In the genomic region with DNA sequence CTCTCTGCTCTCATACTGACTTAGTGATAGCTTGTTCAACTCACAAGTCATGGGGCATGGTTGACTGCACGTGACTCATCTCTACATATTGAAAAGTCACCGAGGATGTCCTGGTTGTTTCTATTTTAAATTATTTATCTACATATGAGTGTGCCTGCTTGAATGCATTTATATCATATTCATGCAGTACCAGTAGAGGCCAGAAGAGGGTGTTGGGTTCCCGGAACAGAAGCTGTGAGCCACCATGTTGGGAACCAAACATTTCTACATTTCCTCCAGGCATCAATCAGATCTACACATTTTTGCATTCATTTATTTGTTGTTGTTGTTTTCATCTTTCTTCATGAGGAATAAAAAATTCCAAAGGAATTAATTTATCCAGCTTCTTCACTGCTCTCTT, we compare ENCODE assay signal across 15 mouse cellular contexts.
DNase-seq lines count a peak whose midpoint lies in the region; ATAC-seq and TF ChIP-seq lines count a peak whose summit lies in the region.
"Had no signal": no experiment of that assay in that cellular context is flagged by ENCODE, and none has a peak within 500 bp of the region (broad histone marks: within the 10 kb centered on the region; RNA-seq: fewer than 3 reads in every experiment).

No protein-coding gene starts in this region.

- no peak overlapping the region for H3K9ac ChIP-seq in MEL (ENCODE audit: control insufficient read depth, low read depth, low read length, poor library complexity, severe bottlenecking)
- H3K9ac ChIP-seq: heart, embryonic 12.5 days; lung, embryonic 15.5 days had no signal

- no peak for TF ChIP-seq EP300 in MEL (IDR thresholded peaks at IDR 0.05; ENCODE audit: low read depth in 1 of 2, low read length in 2 of 2)

- TF ChIP-seq CTCF in left cerebral cortex, adult 2 months (IDR thresholded peaks at IDR 0.05), result peak; percentile 45
- peak in 2 of 3 experiments; percentile 5 to 24; a peak in 2 of 6 replicates for TF ChIP-seq CTCF in MEL (IDR thresholded peaks at IDR 0.05 in 2 of 3, conservative IDR thresholded peaks at IDR 0.05 in 1 of 3; ENCODE audit: control insufficient read depth in 1 of 3, insufficient read depth in 1 of 3, low read depth in 2 of 3, low read length in 3 of 3, poor library complexity in 1 of 3, severe bottlenecking in 1 of 3)

- TF ChIP-seq POLR2A in MEL (IDR thresholded peaks at IDR 0.05; ENCODE audit: control insufficient read depth in 1 of 2, insufficient read depth in 1 of 2, low read depth in 1 of 2, low read length in 2 of 2, poor library complexity in 1 of 2), result no peak

- no peaks in the 10 kb centered on the region for H3K9me3 ChIP-seq in MEL (replicated peaks; ENCODE audit: insufficient read depth, low read length)
- H3K9me3 ChIP-seq: heart, embryonic 12.5 days; hindbrain, embryonic 10.5 days; limb, embryonic 10.5 days; lung, embryonic 15.5 days had no signal

- TF ChIP-seq RAD21 in MEL (IDR thresholded peaks at IDR 0.05; ENCODE audit: low read depth, low read length), result no peak

- ATAC-seq in CD4-positive, CD25-positive, alpha-beta regulatory T cell, adult 4 months, result no peak

- no peaks in the 10 kb centered on the region for H3K36me3 ChIP-seq in MEL (ENCODE audit: control insufficient read depth in 1 of 2, insufficient read depth in 2 of 2, low read length in 2 of 2)
- H3K36me3 ChIP-seq: heart, embryonic 12.5 days; hindbrain, embryonic 10.5 days; limb, embryonic 10.5 days; lung, embryonic 15.5 days had no signal

- no peak overlapping the region for H3K4me3 ChIP-seq in left cerebral cortex, adult 2 months
- no peak overlapping the region for H3K4me3 ChIP-seq in MEL (ENCODE audit: control insufficient read depth in 1 of 2, insufficient read depth in 1 of 2, low read depth in 2 of 2, low read length in 2 of 2)
- H3K4me3 ChIP-seq: heart, embryonic 12.5 days; hindbrain, embryonic 10.5 days; limb, embryonic 10.5 days; lung, embryonic 15.5 days had no signal

- no peak overlapping the region for H3K27ac ChIP-seq in left cerebral cortex, adult 2 months
- no peak overlapping the region for H3K27ac ChIP-seq in MEL (ENCODE audit: control insufficient read depth, low read depth, low read length)
- H3K27ac ChIP-seq: hindbrain, embryonic 10.5 days had no signal

- H3K27me3 ChIP-seq in MEL (ENCODE audit: control insufficient read depth in 1 of 2, insufficient read depth in 2 of 2, low read length in 2 of 2), result no peaks in the 10 kb centered on the region
- H3K27me3 ChIP-seq: heart, embryonic 12.5 days; lung, embryonic 15.5 days had no signal

- intact Hi-C loops in left cerebral cortex, adult 2 months (cut with DNase I), result loop anchor here (5.0 kb wide), 1 partner anchor 302 kb away; no protein-coding TSS in a partner anchor
- intact Hi-C loops in left cerebral cortex, postnatal 25 days (cut with DNase I), result loop anchor here (5.0 kb wide), 1 partner anchor 327 kb away; no protein-coding TSS in a partner anchor

- peak; percentile 51 for DNase-seq in CD4-positive, CD25-positive, alpha-beta regulatory T cell, adult 2 months (ENCODE audit: low read depth, low spot score)
- DNase-seq in left cerebral cortex, adult 2 months (ENCODE audit: extremely low spot score in 1 of 2, low spot score in 2 of 2), result no peak
- no peak for DNase-seq in left cerebral cortex, postnatal 25 days (ENCODE audit: low spot score in 2 of 2)
- DNase-seq in MEL (ENCODE audit: low read depth, low spot score), result peak; percentile 3
- peak; percentile 53 for DNase-seq in naive thymus-derived CD4-positive, alpha-beta T cell, adult 2 months (ENCODE audit: low read depth)
- DNase-seq in adrenal gland, postnatal 36 days, result no peak
- DNase-seq in kidney, postnatal 10 days, result no peak
- DNase-seq: adrenal gland, postnatal 25 days; cerebellum, adult 2 months; kidney, adult 9 months had no signal

- H3K79me2 ChIP-seq in MEL (ENCODE audit: control insufficient read depth, insufficient read depth, low read length, poor library complexity), result no peaks in the 10 kb centered on the region

- H3K4me1 ChIP-seq in MEL (ENCODE audit: control insufficient read depth in 1 of 2, insufficient read depth in 2 of 2, low read length in 2 of 2), result no peaks in the 10 kb centered on the region
- H3K4me1 ChIP-seq: heart, embryonic 12.5 days had no signal

TF ChIP-seq in MEL, 35 proteins besides CTCF, POLR2A, EP300 and RAD21:
- TF ChIP-seq ETS1 (IDR thresholded peaks at IDR 0.05; ENCODE audit: low read depth, low read length) (no peak), TBP (IDR thresholded peaks at IDR 0.05; ENCODE audit: low read depth, low read length) (no peak), JUND (IDR thresholded peaks at IDR 0.05; ENCODE audit: low read depth, low read length) (no peak), RCOR1 (IDR thresholded peaks at IDR 0.05; ENCODE audit: low read depth, low read length) (no peak)
TF ChIP-seq in MEL: peak in this region for 0.

Comparison
In these comparisons a context has a peak if more than half of its experiments do, and no peak if none do; other contexts are left out.
1. DNase-seq: peak in CD4-positive, CD25-positive, alpha-beta regulatory T cell, adult 2 months (single experiment), MEL (single experiment) and naive thymus-derived CD4-positive, alpha-beta T cell, adult 2 months (single experiment); none in left cerebral cortex, adult 2 months (0 of 2), left cerebral cortex, postnatal 25 days (0 of 2), adrenal gland, postnatal 36 days (0 of 2) and kidney, postnatal 10 days (single experiment).